Mouse (Mus musculus) left cerebral cortex, postnatal 36 days (tissue): ENCODE measurements around the gene Gdpd2. TPM values are rescaled to one million over a fixed set of nuclear protein-coding genes. Genes with fewer than 3 reads are reported as not detected.

Source experiments
- DNase-seq, 2 experiments: peaks; one replicate each; pipeline ENCODE4 v3.0.0; 2021 to 2022; ENCODE audit warnings: low spot score in 2 of 2, mixed read lengths in 1 of 2
- intact Hi-C: fragments of 180-260 bp; cut with DNase I; formaldehyde crosslinking; loops from one replicate; pipeline ENCODE4 v1.15.1; 2025
- total RNA-seq, 2 experiments: library from RNA; stranded (reverse); gene quantifications; 2 replicates each; pipeline ENCODE4 v1.2.3; 2021

Gene Gdpd2
- 1 to 10 TPM; 7.2 TPM for total RNA-seq

DNA sequence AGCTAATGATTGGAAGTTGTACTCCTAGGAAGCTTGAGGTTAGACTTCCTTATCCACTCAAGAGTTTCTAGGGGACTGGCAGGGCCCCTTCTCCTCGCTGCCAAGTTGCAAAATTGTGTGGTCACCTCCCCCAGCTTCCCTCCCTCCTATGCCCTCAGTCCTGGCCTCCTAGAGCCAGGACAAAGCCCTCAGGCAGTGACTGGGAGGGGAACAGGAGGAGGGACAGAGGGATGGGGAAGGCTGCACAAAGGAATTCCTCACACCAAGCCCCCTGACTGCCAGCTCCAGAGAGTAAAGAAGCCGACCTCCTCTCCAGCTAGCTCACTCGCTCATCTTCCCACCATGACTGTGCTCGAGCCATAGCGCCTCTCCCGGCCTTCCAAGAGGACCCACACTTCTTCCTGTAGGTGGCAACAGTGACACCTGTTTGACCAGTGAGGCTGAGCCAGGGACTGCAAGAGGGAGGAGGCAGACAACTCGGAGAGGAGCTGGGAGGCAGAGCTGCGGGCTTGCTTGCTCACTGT is at the start of gene Gdpd2:
Gene Gdpd2, plus strand, starts transcription at position 209 of the 524 bp plus-strand sequence.
- intact Hi-C loops, result loop anchor here (10.0 kb wide), 2 partner anchors 105 to 235 kb away; partner anchors contain the start of genes Igbp1, Kif4 and Pdzd11
- peak in 1 of 2 experiments; percentile 22 for DNase-seq

DNA sequence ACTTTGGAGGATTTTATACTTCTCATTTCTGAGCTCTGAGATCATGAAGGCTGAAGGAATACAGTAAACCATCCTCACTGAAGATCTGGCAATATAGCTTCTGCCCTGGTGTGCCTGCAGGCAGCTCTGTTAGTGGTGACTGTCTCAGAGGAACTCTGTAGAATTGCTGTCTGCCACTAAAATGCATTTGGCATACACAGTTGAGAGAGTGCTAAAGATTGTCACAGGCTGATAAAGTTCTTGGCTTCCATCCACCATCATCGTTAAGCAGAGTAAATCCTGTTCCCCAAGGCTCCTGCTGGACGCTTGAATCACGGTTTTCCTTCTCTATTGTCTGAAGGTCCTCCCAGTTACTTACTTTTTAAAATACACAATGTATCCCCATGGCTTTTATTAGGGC is 43.1 kb upstream of the Gdpd2 start:
- intact Hi-C loops, result no loop called here
- no peak for DNase-seq

DNA sequence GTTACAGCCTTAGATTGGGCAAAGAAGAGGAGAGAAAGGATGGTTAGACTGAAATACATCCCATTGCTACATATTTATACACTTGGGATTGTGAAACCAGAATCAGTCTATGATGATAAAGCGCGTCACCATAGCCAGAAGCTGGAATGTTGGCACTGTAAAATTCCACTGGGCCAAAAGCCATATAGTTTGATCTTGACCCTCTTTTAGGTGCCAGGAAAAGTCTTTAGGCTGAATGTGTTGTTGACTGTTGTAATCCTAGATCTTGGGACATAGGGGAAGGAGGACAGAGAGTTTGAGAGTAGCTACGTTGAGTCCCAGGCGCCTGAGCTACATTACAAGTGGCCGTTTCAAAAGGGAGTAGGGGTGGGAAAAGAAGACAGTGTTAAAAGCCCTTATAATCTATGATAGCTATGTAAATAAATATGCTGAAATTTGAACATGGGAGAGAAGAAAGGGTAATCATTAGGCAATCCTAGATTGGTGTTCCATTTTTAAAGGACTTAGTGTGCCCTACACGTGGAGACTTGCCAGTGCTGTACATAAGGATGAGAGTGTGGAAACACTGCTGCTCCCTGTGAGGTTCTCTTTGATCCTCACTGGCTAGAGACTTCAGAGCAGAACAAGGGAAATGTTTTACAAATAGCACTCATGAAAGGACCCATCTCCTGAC is 42.2 kb upstream of the Gdpd2 start:
- intact Hi-C loops, result no loop called here

DNA sequence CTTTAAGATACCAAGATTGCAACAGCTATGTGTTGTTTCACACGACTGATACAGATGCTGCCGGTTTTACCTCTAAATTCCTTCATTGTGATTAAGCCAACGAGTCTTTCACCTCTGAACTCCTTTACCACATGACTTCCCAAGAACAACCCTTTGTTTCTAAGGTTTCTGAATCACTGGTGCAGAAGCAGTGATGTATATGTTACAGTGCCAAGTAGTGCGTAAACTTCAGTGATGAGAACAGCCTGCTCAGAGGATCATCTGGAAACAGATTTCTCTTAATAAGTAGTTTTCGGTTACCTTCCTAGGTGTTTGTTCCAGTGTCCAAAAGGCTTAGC is 41.7 kb upstream of the Gdpd2 start:
- intact Hi-C loops, result no loop called here
- DNase-seq, result no peak

More for the DNA sequence above, 42.2 kb upstream of the Gdpd2 start:
- no peak for DNase-seq

DNA sequence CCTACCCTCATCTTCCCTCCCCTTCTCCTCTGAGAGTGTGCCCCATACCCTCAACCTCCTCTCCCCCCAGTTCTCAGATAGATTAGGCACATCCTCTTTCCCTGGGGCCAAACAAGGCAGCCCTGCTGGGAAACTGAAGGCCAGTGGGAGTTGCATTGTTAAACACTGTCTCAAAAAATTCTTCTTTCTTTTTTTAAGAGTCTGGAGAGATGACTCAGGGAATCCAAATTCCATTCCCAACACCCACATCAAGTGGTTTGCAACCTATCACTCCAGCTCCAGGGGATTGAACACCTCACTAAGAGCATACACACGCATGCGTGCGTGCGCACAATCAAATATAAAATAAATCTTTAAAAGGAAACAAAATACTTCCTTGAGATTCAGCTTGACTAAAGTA is 32.9 kb upstream of the Gdpd2 start:
- intact Hi-C loops, result no loop called here
- no peak for DNase-seq

DNA sequence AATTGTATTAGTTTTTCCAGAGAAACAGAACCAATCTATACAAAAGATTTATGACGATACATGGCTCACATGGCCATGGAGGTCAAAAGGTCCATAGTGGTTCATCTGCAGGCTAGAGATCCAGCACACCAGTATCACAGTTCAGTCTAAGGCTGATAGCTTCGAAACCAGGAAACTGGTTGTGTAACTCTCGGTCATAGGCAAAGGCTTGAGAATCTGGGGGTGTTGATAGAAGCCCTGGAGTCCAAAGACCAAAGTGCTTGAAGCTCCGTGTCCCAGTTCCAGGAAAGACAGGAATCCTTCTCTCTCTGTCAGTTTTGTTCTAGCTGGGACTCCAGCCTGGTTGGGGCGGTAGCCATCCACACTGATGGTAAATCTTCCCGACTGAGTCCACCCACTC is 21.6 kb upstream of the Gdpd2 start:
- no peak for DNase-seq
- intact Hi-C loops, result no loop called here

DNA sequence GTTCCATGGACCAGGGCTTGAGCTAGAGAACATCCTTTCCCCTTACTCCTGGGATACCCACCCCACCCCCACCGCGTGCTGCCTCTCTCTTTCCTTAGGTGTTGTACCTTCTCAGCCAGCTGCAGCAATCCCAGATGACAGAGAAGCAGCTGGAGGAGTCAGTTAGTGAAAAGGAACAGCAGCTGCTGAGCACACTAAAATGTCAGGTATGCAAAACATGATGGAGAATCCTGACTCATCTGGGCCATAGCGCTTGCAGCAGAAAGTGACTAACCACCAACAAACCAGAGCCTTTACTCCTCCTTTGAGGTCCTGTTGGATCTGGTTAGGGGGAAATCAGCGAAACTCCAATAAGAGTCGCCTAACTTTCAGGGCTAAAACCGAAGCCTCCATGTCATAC is 13.5 kb upstream of the Gdpd2 start:
- DNase-seq, result no peak
- intact Hi-C loops, result no loop called here

DNA sequence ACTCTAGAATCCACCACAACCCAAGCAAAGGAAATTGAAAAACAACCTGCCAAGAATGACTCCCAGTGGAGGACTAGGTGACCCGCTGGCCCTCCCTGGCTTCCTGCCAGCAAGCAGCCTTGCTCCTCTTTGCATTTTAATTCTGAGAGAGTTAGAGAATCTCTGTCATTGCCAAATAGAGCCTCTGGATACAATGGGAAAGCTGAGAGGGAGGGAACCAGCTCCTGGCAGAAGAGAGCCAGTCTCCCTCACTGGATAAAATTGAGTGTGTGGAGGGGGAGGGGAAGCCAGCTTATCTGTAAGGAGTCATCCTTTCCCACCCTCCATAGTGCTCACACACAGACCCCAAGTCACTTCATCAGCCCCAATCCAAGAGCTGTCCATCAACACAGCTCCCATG is 726 bp upstream of the Gdpd2 start:
- DNase-seq, result no peak
- intact Hi-C loops, result no loop called here

DNA sequence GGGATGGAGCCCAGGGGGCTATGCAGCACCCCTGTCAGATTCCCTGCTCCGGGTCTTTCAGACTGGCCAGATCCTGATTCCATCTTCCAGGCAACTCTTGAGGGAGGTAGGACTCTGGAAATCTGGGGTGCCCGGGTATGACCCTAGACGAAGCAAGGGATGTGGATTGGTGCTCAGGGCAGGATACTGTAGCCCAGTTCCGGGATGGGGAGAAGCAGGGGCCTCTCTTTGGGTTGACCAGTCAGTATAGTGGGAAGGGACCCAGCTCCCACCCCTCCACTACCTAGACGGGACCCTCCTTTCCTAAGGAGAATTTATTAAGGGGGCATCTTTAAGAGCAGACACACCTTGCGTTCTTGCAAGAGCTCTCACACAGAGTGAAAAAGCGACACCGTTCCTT is 593 bp downstream of the Gdpd2 start:
- intact Hi-C loops, result loop anchor here (10.0 kb wide), 2 partner anchors 105 to 235 kb away; partner anchors contain the start of genes Igbp1, Kif4 and Pdzd11
- no peak for DNase-seq

DNA sequence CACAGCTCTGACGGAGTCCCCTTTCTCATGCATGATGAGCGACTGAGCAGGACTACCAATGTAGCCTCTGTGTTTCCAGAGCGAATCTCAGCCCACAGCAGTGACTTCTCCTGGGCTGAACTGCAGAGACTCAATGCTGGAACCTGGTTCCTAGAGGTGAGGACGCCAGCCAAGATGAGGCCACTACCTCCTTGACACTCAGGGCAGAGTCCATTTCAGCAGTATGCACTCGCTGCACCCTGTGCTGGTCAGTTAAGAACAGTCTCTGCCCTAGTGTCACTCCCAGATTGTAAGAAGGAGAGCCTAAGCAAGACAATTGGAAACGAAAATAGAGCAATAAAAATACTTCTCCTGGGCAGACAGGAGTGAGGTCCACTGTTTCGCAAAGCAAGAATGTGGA is 4.7 kb downstream of the Gdpd2 start:
- intact Hi-C loops, result loop anchor here (10.0 kb wide), 2 partner anchors 110 to 240 kb away; partner anchors contain the start of genes Igbp1, Kif4 and Pdzd11
- no peak for DNase-seq

DNA sequence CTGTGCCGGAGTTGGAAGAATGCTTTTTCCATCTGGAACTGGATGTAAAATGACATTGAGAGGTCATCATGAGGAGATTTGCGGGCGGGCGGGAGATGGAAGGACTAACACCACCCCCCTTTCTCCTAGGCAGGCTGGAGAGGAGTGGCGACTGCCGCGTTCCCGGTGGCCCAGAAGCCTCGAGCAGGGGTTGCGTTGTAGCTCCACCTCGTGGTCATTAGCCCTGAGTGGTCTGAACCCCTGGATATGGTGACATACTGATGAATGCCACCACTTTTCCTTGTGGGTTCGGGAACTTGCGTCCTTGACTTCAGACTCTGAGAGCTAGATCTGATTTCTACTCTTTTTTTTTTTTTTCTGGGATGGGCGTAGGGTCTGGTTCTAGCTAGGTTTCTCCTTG is 9.2 kb downstream of the Gdpd2 start:
- peak; percentile 33 to 71 for DNase-seq
- intact Hi-C loops, result loop anchor here (10.0 kb wide), 2 partner anchors 114 to 244 kb away; partner anchors contain the start of genes Igbp1, Kif4 and Pdzd11

DNA sequence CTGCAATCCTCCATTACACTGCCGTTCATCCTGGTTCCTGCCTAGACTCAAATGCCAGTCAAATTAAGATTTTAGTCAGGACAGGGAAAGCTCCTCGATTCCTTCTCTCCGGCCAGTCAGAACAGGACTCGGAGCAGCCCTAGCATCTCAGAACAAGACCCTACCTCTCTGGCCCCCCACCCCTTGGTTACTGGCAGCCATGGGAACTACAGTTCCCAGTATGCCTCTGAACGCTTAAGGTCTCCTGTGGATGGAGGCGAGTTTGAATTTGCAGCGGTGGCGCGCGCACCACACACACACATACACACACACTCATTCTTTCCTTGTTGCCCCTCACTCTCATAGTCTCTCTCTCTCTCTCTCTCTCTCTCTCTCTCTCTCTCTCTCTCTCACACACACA is 9.8 kb downstream of the Gdpd2 start:
- peak; percentile 10 to 17 for DNase-seq
- intact Hi-C loops, result loop anchor here (10.0 kb wide), 2 partner anchors 115 to 245 kb away; partner anchors contain the start of genes Igbp1, Kif4 and Pdzd11

DNA sequence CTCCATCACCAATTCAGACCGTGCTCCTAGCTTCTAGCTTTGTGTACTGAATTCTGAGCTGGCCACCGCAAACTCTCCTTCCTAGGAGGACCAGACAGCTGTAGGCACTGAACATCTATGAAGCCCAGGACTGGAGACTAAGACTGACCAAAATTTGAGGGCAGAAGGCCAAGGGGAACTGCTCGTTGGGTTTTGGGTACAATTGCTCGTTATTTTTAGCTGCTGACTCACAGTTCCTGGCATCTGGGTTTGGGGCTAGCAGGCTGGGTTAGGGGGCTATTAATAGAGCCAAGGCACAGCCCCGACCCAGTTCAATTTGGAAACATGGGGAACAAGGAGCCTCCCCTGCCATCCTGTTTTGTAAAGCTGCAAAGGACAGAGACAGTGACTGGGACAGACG is 11.1 kb downstream of the Gdpd2 start:
- DNase-seq, result no peak
- intact Hi-C loops, result no loop called here

DNA sequence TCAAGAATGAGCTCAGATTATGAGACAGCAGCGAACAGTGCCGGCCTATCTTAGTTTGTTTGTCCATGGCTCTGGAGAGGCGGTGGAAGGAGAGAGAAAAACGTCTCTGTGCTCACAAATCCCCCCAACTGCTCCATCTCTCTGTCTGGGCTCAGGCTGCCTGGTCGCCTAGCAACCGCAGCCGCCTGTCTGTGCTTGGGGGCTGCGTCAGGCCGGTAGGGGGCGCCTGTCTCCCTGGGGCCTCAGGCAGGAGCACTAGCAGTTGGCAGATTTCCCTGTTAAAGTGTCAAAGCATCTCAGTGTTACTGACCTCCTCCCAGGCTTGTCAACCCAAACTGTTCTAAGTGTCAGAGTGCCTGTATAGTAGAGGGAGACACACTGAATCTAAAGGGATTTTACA is 12.3 kb downstream of the Gdpd2 start:
- peak; percentile 66 to 70 for DNase-seq

DNA sequence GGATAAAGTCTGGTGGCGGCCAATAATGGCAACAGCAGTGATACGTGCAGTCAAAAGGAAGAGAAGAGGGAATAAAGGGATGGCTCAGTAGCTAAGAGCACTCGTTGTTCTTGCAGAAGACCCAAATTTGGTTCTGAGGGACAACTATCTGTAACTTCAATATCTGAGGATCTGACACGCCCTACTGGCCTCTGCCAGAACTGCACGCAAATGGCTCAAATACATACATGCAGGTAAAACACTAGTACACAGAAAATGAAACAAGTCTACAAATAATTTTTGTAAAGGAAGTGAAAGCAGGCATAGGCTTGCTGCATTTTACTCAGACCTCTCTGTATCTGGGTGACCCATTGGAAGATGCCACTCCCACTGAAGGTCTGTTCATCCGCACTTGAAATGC is 36.2 kb downstream of the Gdpd2 start:
- intact Hi-C loops, result no loop called here
- no peak for DNase-seq

More for the DNA sequence above, 12.3 kb downstream of the Gdpd2 start:
- intact Hi-C loops, result no loop called here

DNA sequence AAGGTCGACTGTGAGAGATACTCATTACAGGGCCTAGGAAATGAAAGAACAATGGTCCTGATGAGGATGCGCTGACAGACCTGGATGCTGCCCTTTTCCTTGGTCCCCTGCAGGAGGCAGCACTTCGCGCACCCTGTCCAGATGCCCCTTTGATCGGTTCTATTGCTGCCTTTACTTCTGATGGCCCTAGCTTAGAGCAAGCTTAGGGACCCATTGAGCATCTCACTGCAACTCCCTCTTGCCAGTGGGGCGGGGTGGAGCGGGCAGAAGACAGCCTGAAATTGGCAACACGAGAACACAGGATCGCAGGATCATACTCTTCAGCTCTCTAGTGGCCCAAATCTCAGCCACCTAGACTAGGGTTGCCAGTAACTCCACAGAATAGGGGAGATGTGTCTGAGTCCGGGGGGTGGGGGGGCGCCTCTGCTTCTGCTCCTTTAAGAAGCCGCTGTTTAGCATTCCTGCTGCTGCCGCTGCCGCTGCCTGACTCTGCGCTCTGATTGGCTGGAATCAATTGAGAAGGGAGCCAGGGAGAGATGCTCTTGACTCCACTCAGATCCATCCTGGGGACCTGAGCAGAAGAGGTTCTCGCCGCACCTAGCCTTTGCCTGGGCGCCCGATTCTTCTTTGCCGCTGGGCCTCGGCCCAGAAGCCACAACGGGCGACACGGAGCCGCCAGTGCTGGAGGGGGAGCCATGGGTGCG is 37.7 kb downstream of the Gdpd2 start, which contains the start of gene Dlg3:
Gene Dlg3, plus strand, starts transcription at position 542 of the 704 bp plus-strand sequence.
- intact Hi-C loops, result no loop called here

DNA sequence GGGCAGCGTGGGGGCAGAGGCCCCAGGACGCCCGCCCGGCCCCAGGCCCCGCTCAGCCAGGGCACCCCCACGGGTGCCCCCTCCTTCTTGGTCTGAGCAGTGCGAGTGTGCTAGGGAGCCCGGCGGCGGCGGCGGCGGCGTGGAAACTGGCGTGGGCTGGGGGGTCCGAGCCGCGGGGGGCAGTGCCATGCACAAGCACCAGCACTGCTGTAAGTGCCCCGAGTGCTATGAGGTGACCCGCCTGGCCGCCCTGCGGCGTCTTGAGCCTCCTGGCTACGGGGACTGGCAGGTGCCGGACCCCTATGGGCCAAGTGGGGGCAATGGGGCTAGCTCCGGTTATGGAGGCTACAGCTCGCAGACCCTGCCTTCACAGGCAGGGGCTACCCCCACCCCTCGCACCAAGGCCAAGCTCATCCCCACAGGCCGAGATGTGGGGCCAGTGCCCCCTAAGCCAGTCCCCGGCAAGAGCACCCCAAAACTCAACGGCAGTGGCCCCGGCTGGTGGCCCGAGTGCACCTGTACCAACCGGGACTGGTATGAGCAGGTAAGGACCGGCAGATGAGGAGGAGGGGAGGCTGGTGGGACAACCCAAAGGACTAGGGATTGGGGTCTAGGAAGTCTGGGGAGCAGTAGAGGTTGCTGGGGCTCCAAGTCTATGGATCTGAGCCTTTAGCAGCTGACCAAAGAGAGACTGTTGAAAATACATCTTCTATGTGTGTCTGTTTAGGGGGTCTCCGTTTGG is 38.4 kb downstream of the Gdpd2 start:
- intact Hi-C loops, result no loop called here
- no peak for DNase-seq

More for the DNA sequence above, 37.7 kb downstream of the Gdpd2 start, which contains the start of gene Dlg3:
- DNase-seq, result peak; percentile 66 to 73

DNA sequence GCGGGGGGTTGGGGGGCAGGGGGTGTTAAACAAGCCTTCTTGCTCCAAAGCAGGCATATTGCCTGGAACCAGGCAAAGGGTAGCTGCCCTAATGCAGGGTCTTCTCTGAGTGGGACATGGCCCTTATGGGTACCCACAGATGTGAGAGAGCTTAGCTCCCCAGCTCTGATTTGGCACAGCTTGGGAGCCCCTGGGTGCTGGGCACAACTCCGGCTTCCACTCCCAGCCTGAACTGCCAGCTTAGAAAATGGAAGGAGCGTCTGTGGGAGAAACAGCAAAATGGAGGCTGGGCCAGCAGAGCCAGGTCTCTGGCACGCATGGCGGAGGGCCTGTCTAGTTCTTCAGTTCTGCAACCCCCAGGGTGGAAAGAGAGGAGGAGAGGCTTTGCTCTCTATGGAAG is 39.6 kb downstream of the Gdpd2 start:
- DNase-seq, result peak in 1 of 2 experiments; percentile 26
- intact Hi-C loops, result no loop called here

DNA sequence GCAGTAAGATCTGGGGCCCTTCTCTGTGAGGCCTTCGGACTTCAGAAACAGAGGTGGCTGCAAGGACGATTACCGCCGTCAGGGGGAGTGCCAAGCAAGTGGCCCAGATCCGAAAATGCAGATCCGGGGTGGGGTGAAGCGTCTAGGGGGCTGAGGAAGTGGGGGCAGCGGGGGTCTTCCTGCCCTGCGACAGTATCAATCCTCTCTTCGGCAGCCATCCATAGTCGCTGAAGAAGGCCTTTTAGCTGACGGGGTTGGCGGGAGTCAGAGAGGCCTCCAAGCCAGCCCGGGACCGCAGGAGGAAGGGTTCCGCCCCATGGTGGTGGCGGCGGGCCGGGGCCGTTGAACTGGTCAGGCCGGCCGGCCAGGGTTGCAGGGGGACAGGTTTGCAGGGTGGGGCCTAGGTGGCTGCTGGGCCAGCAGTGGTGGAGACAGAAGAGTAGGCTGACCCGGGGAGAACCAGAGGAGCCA is 44.7 kb downstream of the Gdpd2 start:
- intact Hi-C loops, result loop anchor here (10.0 kb wide), 1 partner anchor 170 kb away; no protein-coding TSS in a partner anchor
- peak in 1 of 2 experiments; percentile 35 for DNase-seq

DNA sequence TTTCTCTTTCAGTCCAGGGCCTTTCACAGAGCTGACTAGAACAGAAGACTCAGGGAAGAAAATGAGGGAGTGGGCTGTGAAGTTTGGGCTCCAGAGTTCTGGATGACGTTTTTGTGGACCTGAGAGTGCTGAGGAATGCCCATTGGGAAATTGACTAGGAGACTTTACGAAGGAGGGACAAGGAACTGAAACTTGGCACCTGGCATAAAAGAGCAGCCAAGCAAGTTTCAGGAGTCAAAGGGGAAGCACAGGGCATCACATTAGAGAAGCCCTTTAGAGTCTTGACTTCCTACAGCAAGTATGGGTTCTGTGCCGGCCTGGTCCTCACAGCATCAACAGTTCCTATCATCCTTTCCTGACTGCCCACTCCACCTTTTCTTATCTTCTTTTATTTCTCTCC is 45.7 kb downstream of the Gdpd2 start:
- DNase-seq, result no peak
- intact Hi-C loops, result loop anchor here (10.0 kb wide), 1 partner anchor 169 kb away; no protein-coding TSS in a partner anchor
